Mouse (Mus musculus) intestine, embryonic 14.5 days (tissue): ENCODE results near the gene Tmem217. TPM values are rescaled to one million over a fixed set of nuclear protein-coding genes. Genes with fewer than 3 reads are reported as not detected.

ENCODE experiments used
- ATAC-seq: fragments of 200-750 bp; cut with Nextera tagmentation; replicated peaks from 2 replicates; pipeline ENCODE4 v1.8.0; 2017; ENCODE audit warnings: low read depth, moderate number of reproducible peaks, moderate TSS enrichment, moderate library complexity; ENCODE audit not compliant: low FRiP score, low TSS enrichment
- DNase-seq: peaks from one replicate; pipeline ENCODE4 v3.0.0-alpha.2; 2018; ENCODE audit warnings: low spot score
- H3K27ac ChIP-seq: fragments of 300-500 bp; sonication (generic); 2 replicates; pipeline ENCODE4 v1.5.1; 2014; ENCODE audit warnings: low read depth, mild to moderate bottlenecking, control low read depth
- H3K27me3 ChIP-seq: fragments of 300-500 bp; sonication (generic); replicated peaks from 2 replicates; pipeline ENCODE4 v1.6.1; 2014; ENCODE audit warnings: low read length, control low read depth; ENCODE audit not compliant: control insufficient read depth, insufficient read depth
- H3K36me3 ChIP-seq: fragments of 300-500 bp; sonication (generic); 2 replicates; pipeline ENCODE4 v1.6.1; 2014; ENCODE audit warnings: low read length, control low read depth; ENCODE audit not compliant: control insufficient read depth, insufficient read depth
- H3K4me1 ChIP-seq: fragments of 300-500 bp; sonication (generic); replicated peaks from 2 replicates; pipeline ENCODE4 v1.6.1; 2014; ENCODE audit warnings: low read length, control low read depth, mixed read lengths; ENCODE audit not compliant: control insufficient read depth, insufficient read depth
- H3K4me2 ChIP-seq: fragments of 300-500 bp; sonication (generic); 2 replicates; pipeline ENCODE4 v1.6.1; 2014; ENCODE audit warnings: low read length
- H3K4me3 ChIP-seq: fragments of 300-500 bp; sonication (generic); 2 replicates; pipeline ENCODE4 v1.5.1; 2014; ENCODE audit warnings: low read depth, low read length, control low read depth, mixed read lengths
- H3K9ac ChIP-seq: fragments of 300-500 bp; sonication (generic); 2 replicates; pipeline ENCODE4 v1.6.1; 2014; ENCODE audit warnings: mild to moderate bottlenecking, low read length
- H3K9me3 ChIP-seq: fragments of 300-500 bp; sonication (generic); 2 replicates; pipeline ENCODE4 v1.6.1; 2016; ENCODE audit warnings: low read length, control low read depth; ENCODE audit not compliant: control insufficient read depth
- WGBS: fragments of 180-500 bp; shearing (Covaris S2); extraction: QIAGEN DNeasy Blood & Tissue Kit; methylation state at CpG from one replicate; pipeline ENCODE4 v1.1.7; 2014; 5-methylcytosine and 5-hydroxymethylcytosine counted together
- polyA plus RNA-seq: library from polyadenylated mRNA; unstranded; fragments of >200 nt; fragmentation: Nextera tagmentation; extraction: Ambion mirVana; gene quantifications from 2 replicates; pipeline ENCODE4 v1.2.1, GENCODE M21; 2014

The Tmem217 gene
- polyA plus RNA-seq: 0.30 and 0.39 TPM in 2 replicates

- no peak within 1 kb of the TSS for H3K4me2 ChIP-seq
- 90% methylated on average over 5 of the region's 5 CpGs for WGBS
- no peak within 1 kb of the TSS for H3K27ac ChIP-seq
Observed at GRCm38 (mm10) chr17:29552162-29552732, at the start of gene Tmem217. Gene Tmem217, minus strand, starts transcription at chr17:29552385.

GRCm38 (mm10) chr17:29601391-29601790 lies 49.2 kb upstream of the Tmem217 start:
- no peak for DNase-seq
- 54% methylated on average over 4 of the region's 4 CpGs for WGBS

More at GRCm38 (mm10) chr17:29552162-29552732, at the start of gene Tmem217:
- ATAC-seq (no peak), DNase-seq (no peak)
- H3K9me3 ChIP-seq: no peaks in the 10 kb centered on the region
- peaks cover 22% of the 10 kb centered on the region for H3K4me1 ChIP-seq
- H3K36me3 ChIP-seq: no peaks in the 10 kb centered on the region
- no peak within 1 kb of the TSS for H3K9ac ChIP-seq
- H3K4me3 ChIP-seq: no peak within 1 kb of the TSS
- no peaks in the 10 kb centered on the region for H3K27me3 ChIP-seq

GRCm38 (mm10) chr17:29599537-29599936 lies 47.4 kb upstream of the Tmem217 start:
- H3K27me3 ChIP-seq: no peaks in the 10 kb centered on the region
- DNase-seq: no peak
- H3K4me2 ChIP-seq: no peak overlapping the region
- H3K4me3 ChIP-seq: no peak overlapping the region
- H3K4me1 ChIP-seq: no peaks in the 10 kb centered on the region
- no peak for ATAC-seq
- H3K9me3 ChIP-seq: 0 out of 2 replicates have a peak, but pooled peaks cover 4% of the 10 kb centered on the region
- H3K36me3 ChIP-seq: peaks cover 45% of the 10 kb centered on the region
- H3K9ac ChIP-seq: no peak overlapping the region
- no peak overlapping the region for H3K27ac ChIP-seq
- WGBS: 87% methylated on average over 8 of the region's 8 CpGs

More at GRCm38 (mm10) chr17:29601391-29601790, 49.2 kb upstream of the Tmem217 start:
- Histone ChIP-seq H3K9ac (no peak overlapping the region), H3K27ac (no peak overlapping the region), H3K36me3 (peaks cover 37% of the 10 kb centered on the region), H3K27me3 (no peaks in the 10 kb centered on the region), H3K4me3 (no peak overlapping the region), H3K4me2 (no peak overlapping the region), H3K9me3 (0 out of 2 replicates have a peak, but pooled peaks cover 4% of the 10 kb centered on the region), H3K4me1 (no peaks in the 10 kb centered on the region)
- no peak for ATAC-seq

- H3K9me3 ChIP-seq: 0 out of 2 replicates have a peak, but pooled peaks cover 4% of the 10 kb centered on the region
- 94% methylated on average over 14 of the region's 14 CpGs for WGBS
- no peak for ATAC-seq
Observed at GRCm38 (mm10) chr17:29599051-29599450, 46.9 kb upstream of the Tmem217 start.

GRCm38 (mm10) chr17:29596771-29597132 lies 44.6 kb upstream of the Tmem217 start:
- no peak overlapping the region for H3K27ac ChIP-seq
- WGBS: 93% methylated on average over 13 of the region's 13 CpGs

More at GRCm38 (mm10) chr17:29599051-29599450, 46.9 kb upstream of the Tmem217 start:
- no peak for DNase-seq
- H3K36me3 ChIP-seq: peaks cover 44% of the 10 kb centered on the region
- no peak overlapping the region for H3K4me3 ChIP-seq
- H3K4me2 ChIP-seq: no peak overlapping the region
- H3K27ac ChIP-seq: no peak overlapping the region
- H3K4me1 ChIP-seq: no peaks in the 10 kb centered on the region
- H3K9ac ChIP-seq: no peak overlapping the region
- H3K27me3 ChIP-seq: no peaks in the 10 kb centered on the region

GRCm38 (mm10) chr17:29595891-29596770 lies 43.9 kb upstream of the Tmem217 start:
- WGBS: 81% methylated on average over 14 of the region's 15 CpGs
- Histone ChIP-seq H3K9ac (no peak overlapping the region), H3K4me3 (no peak overlapping the region), H3K27ac (no peak overlapping the region), H3K9me3 (no peaks in the 10 kb centered on the region), H3K36me3 (peaks cover 41% of the 10 kb centered on the region), H3K4me1 (no peaks in the 10 kb centered on the region), H3K27me3 (no peaks in the 10 kb centered on the region), H3K4me2 (no peak overlapping the region)
- no peak for ATAC-seq
- DNase-seq: no peak

More at GRCm38 (mm10) chr17:29596771-29597132, 44.6 kb upstream of the Tmem217 start:
- H3K4me3 ChIP-seq: no peak overlapping the region
- H3K36me3 ChIP-seq: peaks cover 41% of the 10 kb centered on the region
- no peaks in the 10 kb centered on the region for H3K27me3 ChIP-seq
- H3K9me3 ChIP-seq: no peaks in the 10 kb centered on the region
- no peaks in the 10 kb centered on the region for H3K4me1 ChIP-seq
- H3K9ac ChIP-seq: no peak overlapping the region
- DNase-seq (no peak), ATAC-seq (no peak)
- H3K4me2 ChIP-seq: no peak overlapping the region

- Histone ChIP-seq H3K4me3 (no peak overlapping the region), H3K27ac (0 out of 2 replicates have a peak overlapping the region, but pooled peaks have one; percentile 3), H3K4me2 (no peak overlapping the region), H3K9me3 (no peaks in the 10 kb centered on the region), H3K4me1 (peaks cover 3% of the 10 kb centered on the region; the same call in 1 of the 2 replicates), H3K36me3 (peaks cover 12% of the 10 kb centered on the region; the same call in 1 of the 2 replicates), H3K9ac (no peak overlapping the region), H3K27me3 (no peaks in the 10 kb centered on the region)
- WGBS: 36% methylated on average over 11 of the region's 11 CpGs
- ATAC-seq (no peak), DNase-seq (no peak)
Observed at GRCm38 (mm10) chr17:29589221-29589898, 37.2 kb upstream of the Tmem217 start.

GRCm38 (mm10) chr17:29586921-29587320 lies 34.7 kb upstream of the Tmem217 start:
- Histone ChIP-seq H3K9me3 (no peaks in the 10 kb centered on the region), H3K4me2 (no peak overlapping the region), H3K4me3 (no peak overlapping the region), H3K27me3 (no peaks in the 10 kb centered on the region), H3K36me3 (peaks cover 22% of the 10 kb centered on the region), H3K4me1 (peaks cover 3% of the 10 kb centered on the region; the same call in 1 of the 2 replicates), H3K27ac (no peak overlapping the region), H3K9ac (no peak overlapping the region)
- ATAC-seq (no peak), DNase-seq (no peak)
- WGBS: 85% methylated on average over 9 of the region's 9 CpGs
